Mouse (Mus musculus): ENCODE measurements around the gene Mtx3.

DNA sequence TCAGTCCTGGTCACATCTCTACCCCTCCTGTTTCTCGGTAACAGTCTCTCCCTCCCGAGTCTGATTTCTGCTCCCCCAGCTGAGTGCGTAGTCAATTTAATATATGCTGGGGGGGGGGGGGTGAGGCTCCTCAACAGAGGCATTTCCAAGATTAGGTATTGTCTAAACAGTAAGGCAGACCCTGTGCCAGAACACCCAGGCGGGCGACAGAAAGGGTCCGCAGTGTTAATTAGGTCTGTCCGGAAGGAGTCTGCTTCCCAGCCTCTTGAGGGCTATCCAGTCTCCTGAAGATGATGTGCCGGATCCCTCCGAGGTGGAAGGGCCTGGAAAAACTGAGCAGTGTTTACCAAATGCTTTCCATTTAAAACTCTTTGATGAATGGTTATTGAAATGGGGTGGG is 35.4 kb downstream of the Mtx3 start:
- TF ChIP-seq CTCF (IDR thresholded peaks at IDR 0.05 in 2 of 3, conservative IDR thresholded peaks at IDR 0.05 in 1 of 3; ENCODE audit: control insufficient read depth in 1 of 3, insufficient read depth in 1 of 3, low read depth in 2 of 3, low read length in 3 of 3, poor library complexity in 1 of 3, severe bottlenecking in 1 of 3) (no peak), EP300 (IDR thresholded peaks at IDR 0.05; ENCODE audit: low read depth in 1 of 2, low read length in 2 of 2) (no peak), POLR2A (IDR thresholded peaks at IDR 0.05; ENCODE audit: control insufficient read depth in 1 of 2, insufficient read depth in 1 of 2, low read depth in 1 of 2, low read length in 2 of 2, poor library complexity in 1 of 2) (no peak), POLR2AphosphoS2 (IDR thresholded peaks at IDR 0.05; ENCODE audit: low read length) (no peak), SIN3A (IDR thresholded peaks at IDR 0.05; ENCODE audit: low read length) (no peak), GATA1 (IDR thresholded peaks at IDR 0.05; ENCODE audit: low read depth, low read length) (no peak), MEF2A (IDR thresholded peaks at IDR 0.05; ENCODE audit: extremely low read depth, insufficient replicate concordance, low read depth, low read length, poor library complexity, severe bottlenecking) (no peak), UBTF (IDR thresholded peaks at IDR 0.05; ENCODE audit: borderline replicate concordance, insufficient read depth, low read depth, low read length) (no peak), USF1 (IDR thresholded peaks at IDR 0.05; ENCODE audit: low read depth, low read length) (no peak), MAX (IDR thresholded peaks at IDR 0.05; ENCODE audit: low read length) (no peak), POLR2AphosphoS5 (IDR thresholded peaks at IDR 0.05; ENCODE audit: borderline replicate concordance, low read depth, low read length) (no peak), TCF12 (IDR thresholded peaks at IDR 0.05; ENCODE audit: low read depth, low read length) (no peak), MAZ (IDR thresholded peaks at IDR 0.05; ENCODE audit: low read depth, low read length) (no peak)
